Mouse (Mus musculus) embryonic facial prominence, embryonic 15.5 days (tissue): Measurements from ENCODE around the gene Rpl19. TPM values are rescaled to one million over a fixed set of nuclear protein-coding genes. Genes with fewer than 3 reads are reported as not detected.

ENCODE experiments used
- ATAC-seq: fragments of 200-750 bp; cut with Nextera tagmentation; 2 replicates; pipeline ENCODE4 v1.8.0; 2017; ENCODE audit warnings: low read depth, moderate TSS enrichment; ENCODE audit not compliant: insufficient number of reproducible peaks, low FRiP score, low TSS enrichment
- H3K27ac ChIP-seq: fragments of 300-500 bp; sonication (generic); replicated peaks from 2 replicates; pipeline ENCODE4 v1.5.1; 2015; ENCODE audit warnings: mild to moderate bottlenecking, inconsistent platforms
- H3K27me3 ChIP-seq: fragments of 300-500 bp; sonication (generic); 2 replicates; pipeline ENCODE4 v1.6.1; 2015; ENCODE audit warnings: inconsistent platforms
- H3K36me3 ChIP-seq: fragments of 300-500 bp; sonication (generic); 2 replicates; pipeline ENCODE4 v1.6.1; 2015; ENCODE audit warnings: mild to moderate bottlenecking, inconsistent platforms
- H3K4me1 ChIP-seq: fragments of 300-500 bp; sonication (generic); 2 replicates; pipeline ENCODE4 v1.6.1; 2015; ENCODE audit warnings: inconsistent platforms
- H3K4me2 ChIP-seq: fragments of 300-500 bp; sonication (generic); replicated peaks from 2 replicates; pipeline ENCODE4 v1.6.1; 2015; ENCODE audit warnings: mild to moderate bottlenecking, inconsistent platforms
- H3K4me3 ChIP-seq: fragments of 300-500 bp; sonication (generic); replicated peaks from 2 replicates; pipeline ENCODE4 v1.5.1; 2015; ENCODE audit warnings: mild to moderate bottlenecking, inconsistent platforms
- H3K9ac ChIP-seq: fragments of 300-500 bp; sonication (generic); 2 replicates; pipeline ENCODE4 v1.6.1; 2015; ENCODE audit warnings: inconsistent platforms
- H3K9me3 ChIP-seq: fragments of 300-500 bp; sonication (generic); replicated peaks from 2 replicates; pipeline ENCODE4 v1.6.1; 2016; ENCODE audit warnings: inconsistent platforms
- WGBS: fragments of 180-500 bp; shearing (Covaris S2); methylation state at CpG from one replicate; pipeline ENCODE4 v1.1.7; 2015; 5-methylcytosine and 5-hydroxymethylcytosine counted together
- polyA plus RNA-seq: library from polyadenylated mRNA; unstranded; fragments of >200 nt; fragmentation: Nextera tagmentation; extraction: Ambion mirVana; gene quantifications from 2 replicates; pipeline ENCODE4 v1.2.1, GENCODE M21; 2015

The Rpl19 gene
- 1,021 and 1,069 TPM in 2 replicates for polyA plus RNA-seq

GRCm38 (mm10) chr11:98026570-98027296 lies at the start of gene Rpl19:
Gene Rpl19 (plus strand): TSS chr11:98026710.
- ATAC-seq: peak; percentile 80
- WGBS: under 1% methylated on average over 68 of the region's 69 CpGs

DNA sequence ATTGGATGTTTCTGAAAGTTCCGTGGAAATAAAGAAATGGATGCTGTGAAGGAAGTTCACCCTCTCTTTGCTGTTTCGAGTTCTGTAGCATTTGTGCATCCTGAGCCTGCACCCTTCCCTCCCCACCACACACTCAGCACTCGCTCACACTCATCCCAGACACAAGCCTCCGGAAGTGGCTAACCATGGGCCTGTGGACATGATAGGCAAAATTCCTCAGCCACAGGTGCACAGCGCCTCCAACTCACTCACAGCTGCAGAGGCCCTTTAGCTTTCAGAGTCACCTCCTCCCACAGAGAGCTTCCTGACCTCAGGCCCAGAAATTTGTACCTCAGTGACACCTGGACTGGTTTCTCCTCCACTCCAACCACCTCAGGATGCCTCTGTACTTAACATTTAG lies 48.7 kb upstream of the Rpl19 start:
- 75% methylated on average over 5 of the region's 5 CpGs for WGBS
- H3K4me3 ChIP-seq: no peak overlapping the region
- no peak overlapping the region for H3K4me2 ChIP-seq
- H3K36me3 ChIP-seq: no peaks in the 10 kb centered on the region
- ATAC-seq: no peak
- H3K4me1 ChIP-seq: peaks cover 12% of the 10 kb centered on the region
- H3K27ac ChIP-seq: no peak overlapping the region
- H3K9me3 ChIP-seq: no peaks in the 10 kb centered on the region
- no peak overlapping the region for H3K9ac ChIP-seq
- H3K27me3 ChIP-seq: no peaks in the 10 kb centered on the region; the same call in 1 of the 2 replicates

More at GRCm38 (mm10) chr11:98026570-98027296, at the start of gene Rpl19:
- Histone ChIP-seq H3K4me2 (peak within 1 kb of the TSS; percentile 68), H3K36me3 (peaks cover 35% of the 10 kb centered on the region), H3K9ac (peak within 1 kb of the TSS; percentile 100), H3K27me3 (no peaks in the 10 kb centered on the region), H3K9me3 (no peaks in the 10 kb centered on the region), H3K4me1 (peaks cover 29% of the 10 kb centered on the region), H3K4me3 (peak within 1 kb of the TSS; percentile 98), H3K27ac (peak within 1 kb of the TSS; percentile 94)

- Histone ChIP-seq H3K36me3 (no peaks in the 10 kb centered on the region), H3K4me3 (no peak overlapping the region), H3K9me3 (no peaks in the 10 kb centered on the region), H3K4me1 (peaks cover 12% of the 10 kb centered on the region), H3K4me2 (no peak overlapping the region), H3K9ac (no peak overlapping the region), H3K27ac (no peak overlapping the region), H3K27me3 (no peaks in the 10 kb centered on the region; the same call in 1 of the 2 replicates)
- 87% methylated on average over 13 of the region's 13 CpGs for WGBS
- no peak for ATAC-seq
These were observed 48.1 kb upstream of the Rpl19 start for GRCm38 (mm10) chr11:97978392-97978791.

GRCm38 (mm10) chr11:97979824-97980495 lies 46.5 kb upstream of the Rpl19 start:
- no peaks in the 10 kb centered on the region for H3K36me3 ChIP-seq
- peaks cover 12% of the 10 kb centered on the region for H3K4me1 ChIP-seq
- H3K9ac ChIP-seq: no peak overlapping the region
- WGBS: 55% methylated on average over 10 of the region's 10 CpGs
- no peak overlapping the region for H3K27ac ChIP-seq
- H3K4me3 ChIP-seq: no peak overlapping the region
- no peaks in the 10 kb centered on the region for H3K9me3 ChIP-seq
- no peak overlapping the region for H3K4me2 ChIP-seq
- no peak for ATAC-seq
- H3K27me3 ChIP-seq: peaks cover 12% of the 10 kb centered on the region

DNA sequence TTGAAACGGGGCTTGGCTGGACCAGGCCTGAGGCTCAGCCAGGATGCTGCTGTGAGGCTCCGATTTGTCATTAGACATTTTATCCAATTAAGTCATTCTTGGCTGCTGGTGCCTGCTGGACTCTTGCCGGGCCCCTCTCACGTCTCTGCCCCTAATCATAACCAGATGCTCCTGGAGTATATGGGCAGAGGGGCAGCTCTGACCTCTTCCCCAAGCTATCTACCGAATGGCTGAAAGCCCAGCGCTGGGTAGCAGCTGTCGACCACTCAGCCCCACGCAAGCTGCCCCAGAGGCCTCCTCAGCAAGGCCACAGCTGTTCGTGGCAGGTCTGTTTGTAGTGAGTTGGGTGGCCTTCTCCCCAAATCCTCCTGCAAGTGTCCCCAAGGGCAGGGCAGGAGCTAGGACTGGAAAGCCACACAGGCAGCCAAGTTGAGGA lies 46.0 kb upstream of the Rpl19 start:
- H3K36me3 ChIP-seq: no peaks in the 10 kb centered on the region
- H3K4me3 ChIP-seq: no peak overlapping the region
- H3K27ac ChIP-seq: peak overlapping the region; percentile 55; the same call in 1 of the 2 replicates
- H3K4me1 ChIP-seq: peaks cover 12% of the 10 kb centered on the region
- H3K27me3 ChIP-seq: peaks cover 18% of the 10 kb centered on the region
- H3K4me2 ChIP-seq: no peak overlapping the region
- WGBS: 35% methylated on average over 9 of the region's 9 CpGs
- H3K9ac ChIP-seq: no peak overlapping the region
- no peaks in the 10 kb centered on the region for H3K9me3 ChIP-seq
- 0 out of 2 replicates have a peak, but pooled peaks have one; percentile 36 for ATAC-seq

DNA sequence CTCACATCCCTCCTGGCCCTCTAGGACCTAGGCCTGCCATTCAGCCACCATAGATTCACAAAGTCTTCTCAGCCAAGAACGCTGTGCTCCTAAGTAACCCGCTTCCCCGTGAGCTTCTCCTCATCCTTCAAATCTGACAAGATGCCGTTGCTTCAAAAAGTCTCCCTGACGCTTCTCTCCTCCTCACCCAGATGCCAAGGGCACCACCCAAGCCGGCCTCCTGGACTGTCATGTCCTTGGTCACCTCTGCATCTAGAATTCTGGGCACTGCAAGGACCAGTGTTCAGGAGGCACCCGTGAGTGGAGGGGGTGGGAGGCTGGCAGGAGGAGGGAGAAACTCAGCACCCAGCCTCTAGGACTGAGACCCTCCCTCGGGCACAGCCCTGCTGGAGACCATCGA lies 43.8 kb upstream of the Rpl19 start:
- ATAC-seq: no peak
- Histone ChIP-seq H3K4me2 (no peak overlapping the region), H3K9me3 (no peaks in the 10 kb centered on the region), H3K36me3 (no peaks in the 10 kb centered on the region), H3K9ac (no peak overlapping the region), H3K27me3 (peaks cover 27% of the 10 kb centered on the region), H3K4me3 (no peak overlapping the region), H3K4me1 (peaks cover 29% of the 10 kb centered on the region), H3K27ac (no peak overlapping the region)
- 88% methylated on average over 9 of the region's 9 CpGs for WGBS

DNA sequence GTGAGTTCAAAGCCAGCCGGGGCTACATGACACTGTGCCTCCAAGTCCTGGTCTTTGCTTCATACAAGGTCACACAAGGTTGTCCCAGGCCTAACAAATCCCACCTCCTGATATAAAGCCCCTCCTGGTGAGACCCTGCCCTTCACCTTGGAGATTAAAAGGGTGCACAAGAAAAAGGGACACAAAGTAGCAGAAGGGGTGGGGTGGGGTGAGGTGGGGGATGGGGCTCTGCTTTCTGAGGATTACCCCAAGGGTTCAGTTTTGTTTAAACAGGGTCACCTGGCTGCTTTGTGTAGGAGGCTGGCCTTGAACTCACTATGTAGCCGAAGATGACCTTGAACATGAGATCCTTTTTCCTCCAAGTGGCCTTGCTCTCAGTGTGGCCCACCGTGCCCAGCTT lies 43.0 kb upstream of the Rpl19 start:
- no peak overlapping the region for H3K27ac ChIP-seq
- whole genome bisulfite sequencing: 90% methylated on average over 3 of the region's 3 CpGs
- no peak for ATAC-seq
- H3K27me3 ChIP-seq: peaks cover 27% of the 10 kb centered on the region
- peaks cover 29% of the 10 kb centered on the region for H3K4me1 ChIP-seq
- H3K36me3 ChIP-seq: no peaks in the 10 kb centered on the region
- H3K4me2 ChIP-seq: no peak overlapping the region
- no peaks in the 10 kb centered on the region for H3K9me3 ChIP-seq
- H3K4me3 ChIP-seq: no peak overlapping the region
- H3K9ac ChIP-seq: no peak overlapping the region

DNA sequence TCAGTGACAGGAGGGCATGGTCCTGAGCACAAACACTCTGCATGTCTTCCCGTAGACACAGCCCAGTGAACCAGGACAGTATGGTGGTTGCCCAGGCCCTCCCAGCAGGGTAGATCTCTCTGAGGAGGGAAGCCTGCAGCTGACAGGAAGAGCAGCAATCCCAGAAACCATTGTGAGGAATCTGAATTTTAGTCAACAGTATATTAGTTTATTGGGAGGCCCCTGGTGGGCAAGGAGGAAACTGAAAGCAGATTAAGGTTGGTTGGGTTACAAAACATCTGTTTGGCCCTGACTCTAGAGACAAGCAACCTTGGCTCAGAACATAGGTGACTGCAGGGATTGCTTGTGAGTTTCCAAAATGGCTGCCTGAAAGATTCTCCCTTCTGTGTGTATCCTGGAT lies 42.5 kb upstream of the Rpl19 start:
- Histone ChIP-seq H3K4me1 (peaks cover 29% of the 10 kb centered on the region), H3K27ac (no peak overlapping the region), H3K9ac (no peak overlapping the region), H3K4me2 (no peak overlapping the region), H3K27me3 (peaks cover 27% of the 10 kb centered on the region), H3K9me3 (no peaks in the 10 kb centered on the region), H3K36me3 (no peaks in the 10 kb centered on the region), H3K4me3 (no peak overlapping the region)
- 63% methylated on average over 1 of the region's 1 CpGs for WGBS
- no peak for ATAC-seq

DNA sequence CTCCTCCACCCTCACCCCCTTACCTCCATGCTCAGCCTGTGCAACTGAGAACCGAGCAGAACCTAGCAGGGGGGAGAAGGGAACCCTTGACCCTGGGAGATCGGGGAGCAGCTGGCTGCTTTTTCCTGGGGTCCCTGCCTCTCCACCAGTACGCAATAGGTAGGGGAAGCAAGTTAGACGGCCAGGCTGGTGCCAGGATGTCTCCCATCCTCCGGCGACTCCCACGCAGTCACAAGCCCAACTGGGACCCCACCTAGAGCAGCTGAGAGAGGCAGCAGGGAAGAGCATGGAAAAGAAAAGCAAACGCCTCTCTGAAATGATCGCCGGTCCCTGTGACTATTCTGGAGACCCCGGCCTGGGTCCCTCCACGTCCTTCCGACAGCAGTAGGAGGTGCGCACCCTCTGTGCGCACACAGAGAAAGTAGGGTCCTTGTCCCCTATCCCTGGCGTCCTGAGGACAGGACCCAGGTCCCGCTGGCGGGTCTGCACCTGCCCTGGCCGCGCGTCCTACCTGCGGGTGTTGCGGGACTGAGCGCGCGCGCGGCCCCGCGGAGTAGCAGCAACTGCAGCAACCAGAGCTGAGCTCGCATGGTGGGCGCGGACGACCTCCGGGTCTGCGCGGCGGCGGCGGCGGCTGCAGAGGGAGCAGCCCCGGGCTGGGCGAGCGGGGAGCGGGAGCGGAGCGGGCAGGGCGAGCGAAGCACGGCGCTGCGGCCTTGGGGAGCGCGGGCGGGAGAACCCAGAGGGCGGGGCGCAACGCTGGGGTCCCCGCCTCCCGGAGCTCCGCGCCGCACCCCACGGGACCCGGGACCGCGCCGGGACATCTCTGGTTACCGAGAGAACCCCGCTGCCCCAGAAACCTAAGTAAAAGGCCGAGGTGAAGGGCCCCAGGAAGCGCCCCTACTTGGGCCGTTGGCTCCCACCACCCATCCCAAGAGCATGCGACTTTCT lies 40.5 kb upstream of the Rpl19 start, which contains the start of gene Plxdc1:
Plxdc1 (minus strand) TSS at position 718 of the 951 bp plus-strand sequence.
- peaks cover 35% of the 10 kb centered on the region for H3K4me1 ChIP-seq
- no peak within 1 kb of the TSS for H3K27ac ChIP-seq
- H3K4me2 ChIP-seq: peak within 1 kb of the TSS; percentile 91
- H3K9ac ChIP-seq: peak within 1 kb of the TSS; percentile 53
- peak within 1 kb of the TSS; percentile 94 for H3K4me3 ChIP-seq
- no peaks in the 10 kb centered on the region for H3K36me3 ChIP-seq
- peaks cover 27% of the 10 kb centered on the region for H3K27me3 ChIP-seq
- 1% methylated on average over 74 of the region's 74 CpGs for WGBS
- no peaks in the 10 kb centered on the region for H3K9me3 ChIP-seq
- ATAC-seq: no peak

- Histone ChIP-seq H3K27me3 (peaks cover 27% of the 10 kb centered on the region), H3K36me3 (no peaks in the 10 kb centered on the region), H3K4me1 (peaks cover 31% of the 10 kb centered on the region), H3K4me3 (peak overlapping the region; percentile 94), H3K9me3 (no peaks in the 10 kb centered on the region), H3K9ac (peak overlapping the region; percentile 53; the same call in 1 of the 2 replicates), H3K4me2 (peak overlapping the region; percentile 91), H3K27ac (no peak overlapping the region)
- WGBS: 21% methylated on average over 16 of the region's 17 CpGs
- ATAC-seq: no peak
These were observed 39.6 kb upstream of the Rpl19 start for GRCm38 (mm10) chr11:97986738-97987465.
